ENCODE assay signal across 8 mouse cellular contexts in the genomic region with DNA sequence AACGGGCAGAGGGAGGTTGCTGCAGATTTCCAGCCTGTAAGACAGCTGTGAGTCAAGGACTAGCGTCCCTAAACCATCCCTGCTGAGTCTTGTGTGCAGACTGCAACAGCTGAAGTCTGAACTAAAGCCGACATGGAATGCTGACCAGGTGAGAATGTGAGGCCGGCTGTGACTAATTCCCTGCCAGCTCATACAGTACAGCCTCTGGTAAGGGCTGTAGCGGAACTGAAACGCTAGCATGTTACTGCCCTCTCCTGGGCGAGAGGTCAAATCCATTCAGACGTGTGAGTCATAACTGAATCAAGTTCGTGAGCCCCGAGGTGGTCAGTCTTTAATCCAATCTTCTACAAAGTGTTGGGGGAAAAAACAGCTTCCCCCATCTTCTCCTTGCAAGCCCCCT. TPM values are rescaled to one million over a fixed set of nuclear protein-coding genes. Genes with fewer than 3 reads are reported as not detected.
A peak's percentile ranks its signal among the peaks of the same experiment; 100 is the strongest.
DNase-seq lines count a peak whose midpoint lies in the region; ATAC-seq and TF ChIP-seq lines count a peak whose summit lies in the region.

No protein-coding gene starts in this region.

- H3K9me3 ChIP-seq in hindbrain, embryonic 11.5 days (ENCODE audit: control insufficient read depth, low read length) = no peaks in the 10 kb centered on the region
- no peaks in the 10 kb centered on the region for H3K9me3 ChIP-seq in limb, embryonic 14.5 days (ENCODE audit: control insufficient read depth, low read length)
- no peaks in the 10 kb centered on the region for H3K9me3 ChIP-seq in neural tube, embryonic 15.5 days (replicated peaks)

- H3K4me3 ChIP-seq in layer of hippocampus, adult 2 months = no peak overlapping the region
- H3K4me3 ChIP-seq in hindbrain, embryonic 11.5 days (ENCODE audit: low read depth, low read length) = no peak overlapping the region
- H3K4me3 ChIP-seq in limb, embryonic 14.5 days (replicated peaks; ENCODE audit: low read length) = no peak overlapping the region
- H3K4me3 ChIP-seq in neural tube, embryonic 15.5 days (replicated peaks) = no peak overlapping the region

- DNase-seq in layer of hippocampus, adult 2 months (ENCODE audit: low spot score in 2 of 2) = no peak
- no peak for DNase-seq in layer of hippocampus, adult 9-10 months (ENCODE audit: low spot score)
- DNase-seq in cerebellum, postnatal 10 days = peak; percentile 78 to 80
- DNase-seq in hindbrain, embryonic 11.5 days (ENCODE audit: low spot score) = peak; percentile 24
- peak; percentile 67 for DNase-seq in limb, embryonic 14.5 days (ENCODE audit: low spot score)
- no peak for DNase-seq in layer of hippocampus, adult 9-11 months
- DNase-seq in left cerebral cortex, postnatal 10 days (ENCODE audit: extremely low spot score in 1 of 2, low spot score in 2 of 2) = no peak

- H3K36me3 ChIP-seq in hindbrain, embryonic 11.5 days (ENCODE audit: control insufficient read depth, insufficient read depth, low read length) = no peaks in the 10 kb centered on the region
- no peaks in the 10 kb centered on the region for H3K36me3 ChIP-seq in limb, embryonic 14.5 days (ENCODE audit: control insufficient read depth, insufficient read depth, low read length)
- no peaks in the 10 kb centered on the region for H3K36me3 ChIP-seq in neural tube, embryonic 15.5 days

- intact Hi-C loops in left cerebral cortex, postnatal 10 days (cut with DNase I) = no loop called here

- 0 out of 2 replicates have a peak, but pooled peaks have one; percentile 40 for ATAC-seq in hindbrain, embryonic 11.5 days (ENCODE audit: low FRiP score)
- ATAC-seq in limb, embryonic 14.5 days (ENCODE audit: low FRiP score, low read depth) = peak; percentile 87
- peak; percentile 36; the same call in 1 of the 2 replicates for ATAC-seq in neural tube, embryonic 15.5 days (ENCODE audit: low FRiP score)

- TF ChIP-seq CTCF in layer of hippocampus, adult 2 months (conservative IDR thresholded peaks at IDR 0.05) = peak; percentile 48

- no peak overlapping the region for H3K4me2 ChIP-seq in hindbrain, embryonic 11.5 days (replicated peaks; ENCODE audit: low read depth, low read length)
- H3K4me2 ChIP-seq in limb, embryonic 14.5 days (replicated peaks; ENCODE audit: low read depth, low read length, severe bottlenecking) = no peak overlapping the region
- H3K4me2 ChIP-seq in neural tube, embryonic 15.5 days = no peak overlapping the region

- H3K27me3 ChIP-seq in hindbrain, embryonic 11.5 days (ENCODE audit: control insufficient read depth, insufficient read depth, low read length) = no peaks in the 10 kb centered on the region
- no peaks in the 10 kb centered on the region for H3K27me3 ChIP-seq in limb, embryonic 14.5 days (ENCODE audit: control insufficient read depth, insufficient read depth, low read length)
- no peaks in the 10 kb centered on the region for H3K27me3 ChIP-seq in neural tube, embryonic 15.5 days (replicated peaks)

- H3K27ac ChIP-seq in layer of hippocampus, adult 2 months = peak overlapping the region; percentile 48; the same call in 1 of the 2 replicates
- H3K27ac ChIP-seq in hindbrain, embryonic 11.5 days (ENCODE audit: low read depth, low read length) = no peak overlapping the region
- H3K27ac ChIP-seq in limb, embryonic 14.5 days (replicated peaks; ENCODE audit: low read depth, low read length) = no peak overlapping the region
- no peak overlapping the region for H3K27ac ChIP-seq in neural tube, embryonic 15.5 days (replicated peaks)

- no peaks in the 10 kb centered on the region for H3K4me1 ChIP-seq in hindbrain, embryonic 11.5 days (replicated peaks; ENCODE audit: control insufficient read depth, insufficient read depth, low read length)
- no peaks in the 10 kb centered on the region for H3K4me1 ChIP-seq in limb, embryonic 14.5 days (ENCODE audit: control insufficient read depth, insufficient read depth, low read length)
- H3K4me1 ChIP-seq in neural tube, embryonic 15.5 days = peaks cover 5% of the 10 kb centered on the region; the same call in 1 of the 2 replicates

- no peak overlapping the region for H3K9ac ChIP-seq in hindbrain, embryonic 11.5 days (ENCODE audit: low read depth, low read length)
- no peak overlapping the region for H3K9ac ChIP-seq in limb, embryonic 14.5 days (ENCODE audit: low read depth, low read length, severe bottlenecking)
- no peak overlapping the region for H3K9ac ChIP-seq in neural tube, embryonic 15.5 days (replicated peaks)

- 41% methylated on average over 10 of the region's 10 CpGs for WGBS in hindbrain, embryonic 11.5 days
- WGBS in limb, embryonic 14.5 days = 22% methylated on average over 10 of the region's 10 CpGs
- WGBS in neural tube, embryonic 15.5 days = 41% methylated on average over 10 of the region's 10 CpGs

- TF ChIP-seq POLR2A in limb, embryonic 14.5 days (IDR thresholded peaks at IDR 0.05; ENCODE audit: borderline replicate concordance, extremely low read depth, insufficient read depth, insufficient read length) = no peak

RNA-seq across cellular contexts. Expression of gene Grin2b, which starts 42.9 kb away (rescaled TPM):
- 100 to 1,000 TPM; 343 to 387 TPM for total RNA-seq in layer of hippocampus, adult 2 months (2021)
- polyA plus RNA-seq in hindbrain, embryonic 11.5 days (2014; fragmentation: Nextera tagmentation; extraction: Ambion mirVana) = 1.4 and 2.0 TPM in 2 replicates
- 0.39 and 0.50 TPM in 2 replicates for polyA plus RNA-seq in limb, embryonic 14.5 days (2012; rRNA removed)
- polyA plus RNA-seq in limb, embryonic 14.5 days (2014; fragmentation: Nextera tagmentation; extraction: Ambion mirVana) = 3.7 and 4.8 TPM in 2 replicates
- polyA plus RNA-seq in neural tube, embryonic 15.5 days (2015; fragmentation: Nextera tagmentation; extraction: Ambion mirVana) = 63.0 and 82.8 TPM in 2 replicates
- total RNA-seq in left cerebral cortex, postnatal 10 days (2021) = 100 to 1,000 TPM; 318 to 347 TPM

Comparison
In these comparisons a context has a peak if more than half of its experiments do, and no peak if none do; other contexts are left out.
1. DNase-seq: peak in cerebellum, postnatal 10 days (2 of 2), hindbrain, embryonic 11.5 days (single experiment) and limb, embryonic 14.5 days (single experiment); none in layer of hippocampus, adult 2 months (0 of 2), layer of hippocampus, adult 9-10 months (single experiment), layer of hippocampus, adult 9-11 months (single experiment) and left cerebral cortex, postnatal 10 days (0 of 2).
2. ATAC-seq: peak in every context shown above with its lines; median percentile 87 in limb, embryonic 14.5 days; 40 in hindbrain, embryonic 11.5 days; 36 in neural tube, embryonic 15.5 days.
3. RNA of gene Grin2b, which starts 42.9 kb away (polyA plus RNA-seq): 63.0 to 82.8 TPM in neural tube, embryonic 15.5 days; 0.39 to 4.8 TPM in limb, embryonic 14.5 days and 1.4 to 2.0 TPM in hindbrain, embryonic 11.5 days; every median in the first group is over 10 times any median in the second.